12 mouse cellular contexts compared by ENCODE assay signal in the genomic region with DNA sequence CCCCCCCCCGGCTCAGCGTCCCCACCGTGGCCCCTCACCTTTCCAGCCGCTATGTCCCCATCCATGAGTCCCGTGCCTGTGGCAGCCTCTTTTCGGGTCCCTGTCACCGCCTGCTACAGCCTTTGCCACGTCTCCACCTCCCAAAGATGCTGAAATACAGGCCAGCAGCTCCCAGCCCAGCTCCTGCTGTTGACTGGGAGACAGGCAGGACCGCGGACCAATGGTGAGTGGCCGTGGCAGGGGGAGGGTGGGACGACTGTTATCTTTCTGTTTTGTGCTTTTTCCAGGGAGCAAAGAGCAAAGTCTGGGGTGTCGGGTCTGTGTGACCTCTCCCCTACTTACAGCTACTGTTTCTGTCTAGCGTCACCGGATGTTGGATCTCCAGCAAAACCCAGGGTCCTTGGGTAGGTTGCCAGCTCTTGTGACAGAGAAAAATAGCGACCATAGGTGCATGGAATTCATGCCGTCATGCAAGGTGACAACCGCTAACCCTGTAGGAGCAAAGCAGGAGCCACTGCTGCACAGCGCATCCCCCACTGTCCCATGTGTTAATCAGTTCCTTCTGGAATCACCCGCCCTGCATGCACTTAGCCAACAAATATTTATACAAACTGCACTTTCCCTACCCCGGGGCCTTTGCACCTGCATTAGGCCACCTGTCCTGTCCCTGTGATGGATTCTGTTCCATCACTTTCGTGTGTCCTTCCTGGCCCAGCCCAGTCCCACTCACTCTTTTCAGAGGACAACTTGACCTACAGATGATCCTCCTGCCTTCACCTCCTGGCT. TPM values are rescaled to one million over a fixed set of nuclear protein-coding genes. Genes with fewer than 3 reads are reported as not detected.
DNase-seq lines count a peak whose midpoint lies in the region; ATAC-seq and TF ChIP-seq lines count a peak whose summit lies in the region.
"Had no signal": no experiment of that assay in that cellular context is flagged by ENCODE, and none has a peak within 500 bp of the region (broad histone marks: within the 10 kb centered on the region; RNA-seq: fewer than 3 reads in every experiment).

No protein-coding gene starts in this region.

- H3K9me3 ChIP-seq in intestine, postnatal 0 days (ENCODE audit: control insufficient read depth): no peaks in the 10 kb centered on the region
- H3K9me3 ChIP-seq: embryonic facial prominence, embryonic 12.5 days had no signal

- peaks cover 3% of the 10 kb centered on the region; the same call in 1 of the 2 replicates for H3K4me1 ChIP-seq in intestine, postnatal 0 days (replicated peaks; ENCODE audit: control insufficient read depth, insufficient read depth, low read length)

- H3K27ac ChIP-seq in intestine, postnatal 0 days (ENCODE audit: low read depth, low read length): peak overlapping the region; percentile 89
- H3K27ac ChIP-seq: embryonic facial prominence, embryonic 12.5 days; macrophage had no signal

- 23% methylated on average over 21 of the region's 22 CpGs for WGBS in intestine, postnatal 0 days

- peak; percentile 31 for DNase-seq in lung, postnatal 14 days
- no peak for DNase-seq in lung, postnatal 36 days
- peak; percentile 75 for DNase-seq in adrenal gland, postnatal 25 days
- no peak for DNase-seq in cerebellum, adult 9-10 months
- DNase-seq in right cerebral cortex, postnatal 10 days (ENCODE audit: low spot score in 2 of 2): no peak
- DNase-seq: right cerebral cortex, adult 18-20 months had no signal

- peak overlapping the region; percentile 42 for H3K4me3 ChIP-seq in intestine, postnatal 0 days (ENCODE audit: low read depth, low read length)
- H3K4me3 ChIP-seq: embryonic facial prominence, embryonic 12.5 days had no signal

- H3K9ac ChIP-seq in intestine, postnatal 0 days (ENCODE audit: low read depth, low read length): peak overlapping the region; percentile 50; the same call in 1 of the 2 replicates
- H3K9ac ChIP-seq: embryonic facial prominence, embryonic 12.5 days had no signal

- peak; percentile 76 for ATAC-seq in intestine, postnatal 0 days
- ATAC-seq in megakaryocyte progenitor cell, adult 5-6 weeks (replicated peaks; ENCODE audit: poor library complexity): peak; percentile 60
- ATAC-seq in monocyte, adult 5-6 weeks (replicated peaks; ENCODE audit: insufficient number of reproducible peaks, low FRiP score, low TSS enrichment, poor library complexity, severe bottlenecking): no peak

- no peaks in the 10 kb centered on the region for H3K27me3 ChIP-seq in intestine, postnatal 0 days (replicated peaks; ENCODE audit: control insufficient read depth, insufficient read depth, low read length)
- H3K27me3 ChIP-seq: embryonic facial prominence, embryonic 12.5 days had no signal

- peak overlapping the region; percentile 56 for H3K4me2 ChIP-seq in intestine, postnatal 0 days (replicated peaks; ENCODE audit: low read depth)
- H3K4me2 ChIP-seq: embryonic facial prominence, embryonic 12.5 days had no signal

- TF ChIP-seq CTCF in intestine, postnatal 0 days (IDR thresholded peaks at IDR 0.05; ENCODE audit: low read depth): no peak

- H3K36me3 ChIP-seq in intestine, postnatal 0 days (ENCODE audit: control insufficient read depth, insufficient read depth): peaks cover 18% of the 10 kb centered on the region
- H3K36me3 ChIP-seq: embryonic facial prominence, embryonic 12.5 days had no signal

RNA-seq across cellular contexts. Expression of a gene that starts 6.0 kb away (rescaled TPM):
- total RNA-seq in adrenal gland, postnatal 25 days (2021): 1.6 and 2.7 TPM in 2 replicates
- 385 and 396 TPM in 2 replicates for polyA plus RNA-seq in intestine, postnatal 0 days (2015; fragmentation: Nextera tagmentation; extraction: Ambion mirVana)
- 0.54 and 0.88 TPM in 2 replicates for total RNA-seq in megakaryocyte progenitor cell, adult 5-6 weeks (2015)
- total RNA-seq in megakaryocyte progenitor cell, adult 5-6 weeks (2017): 0.30 and 0.58 TPM in 2 replicates
- 0.39 TPM in 1 of 3 replicates, not detected in the others for total RNA-seq in monocyte, adult 5-6 weeks (2017)
- total RNA-seq: hematopoietic stem cell, adult 5-6 weeks had no signal

RNA-seq across cellular contexts. Expression of a gene that starts 13.1 kb away (rescaled TPM):
- total RNA-seq in adrenal gland, postnatal 25 days (2021): 182 and 184 TPM in 2 replicates
- polyA plus RNA-seq in intestine, postnatal 0 days (2015; fragmentation: Nextera tagmentation; extraction: Ambion mirVana): 258 and 259 TPM in 2 replicates
- 34.4 and 42.5 TPM in 2 replicates for total RNA-seq in megakaryocyte progenitor cell, adult 5-6 weeks (2015)
- total RNA-seq in megakaryocyte progenitor cell, adult 5-6 weeks (2017): 50.1 and 54.9 TPM in 2 replicates
- total RNA-seq in monocyte, adult 5-6 weeks (2017): 62.4 to 77.3 TPM (median 66.5 TPM) in 3 replicates

RNA-seq across cellular contexts. Expression of a gene that starts 22.8 kb away (rescaled TPM):
- total RNA-seq in adrenal gland, postnatal 25 days (2021): 54.3 and 80.2 TPM in 2 replicates
- 11.6 and 12.0 TPM in 2 replicates for polyA plus RNA-seq in intestine, postnatal 0 days (2015; fragmentation: Nextera tagmentation; extraction: Ambion mirVana)
- total RNA-seq in megakaryocyte progenitor cell, adult 5-6 weeks (2015): 12.7 and 15.6 TPM in 2 replicates
- total RNA-seq in megakaryocyte progenitor cell, adult 5-6 weeks (2017): 28.0 and 28.7 TPM in 2 replicates
- 2.5 to 3.6 TPM (median 2.8 TPM) in 3 replicates for total RNA-seq in monocyte, adult 5-6 weeks (2017)

RNA-seq across cellular contexts. Expression of a gene that starts 32.7 kb away (rescaled TPM):
- 198 and 223 TPM in 2 replicates for total RNA-seq in adrenal gland, postnatal 25 days (2021)
- 119 and 124 TPM in 2 replicates for polyA plus RNA-seq in intestine, postnatal 0 days (2015; fragmentation: Nextera tagmentation; extraction: Ambion mirVana)
- 27.0 and 37.6 TPM in 2 replicates for total RNA-seq in megakaryocyte progenitor cell, adult 5-6 weeks (2015)
- 31.1 and 31.7 TPM in 2 replicates for total RNA-seq in megakaryocyte progenitor cell, adult 5-6 weeks (2017)
- 27.8 to 50.9 TPM (median 31.5 TPM) in 3 replicates for total RNA-seq in monocyte, adult 5-6 weeks (2017)

RNA-seq across cellular contexts. Expression of a gene that starts 42.4 kb away (rescaled TPM):
- 72.8 and 96.8 TPM in 2 replicates for total RNA-seq in adrenal gland, postnatal 25 days (2021)
- 54.1 and 67.6 TPM in 2 replicates for polyA plus RNA-seq in intestine, postnatal 0 days (2015; fragmentation: Nextera tagmentation; extraction: Ambion mirVana)
- total RNA-seq in megakaryocyte progenitor cell, adult 5-6 weeks (2015): 17.4 and 18.9 TPM in 2 replicates
- 7.7 and 8.6 TPM in 2 replicates for total RNA-seq in megakaryocyte progenitor cell, adult 5-6 weeks (2017)
- 28.4 to 40.6 TPM (median 30.5 TPM) in 3 replicates for total RNA-seq in monocyte, adult 5-6 weeks (2017)

Comparison
In these comparisons a context has a peak if more than half of its experiments do, and no peak if none do; other contexts are left out.
1. DNase-seq: peak in lung, postnatal 14 days (single experiment) and adrenal gland, postnatal 25 days (single experiment); none in lung, postnatal 36 days (single experiment), cerebellum, adult 9-10 months (single experiment) and right cerebral cortex, postnatal 10 days (0 of 2).